Mouse (Mus musculus) mouse embryonic stem cell (cell line): ENCODE measurements around the gene Chd4.

Experiments
- in situ Hi-C, 2 experiments: fragments of 300-500 bp; cut with MboI; formaldehyde crosslinking; loops; 1 replicate in 1 of 2; 3 replicates in 1 of 2; pipeline ENCODE4 v1.14.3; 2019 to 2020; ENCODE audit warnings: low sequenced_read_pairs in 2 of 2, low pct_unique_long_range_greater_than_20kb in 1 of 2, mixed read lengths in 1 of 2; ENCODE audit not compliant: unreplicated experiment in 1 of 2

The Chd4 gene

DNA sequence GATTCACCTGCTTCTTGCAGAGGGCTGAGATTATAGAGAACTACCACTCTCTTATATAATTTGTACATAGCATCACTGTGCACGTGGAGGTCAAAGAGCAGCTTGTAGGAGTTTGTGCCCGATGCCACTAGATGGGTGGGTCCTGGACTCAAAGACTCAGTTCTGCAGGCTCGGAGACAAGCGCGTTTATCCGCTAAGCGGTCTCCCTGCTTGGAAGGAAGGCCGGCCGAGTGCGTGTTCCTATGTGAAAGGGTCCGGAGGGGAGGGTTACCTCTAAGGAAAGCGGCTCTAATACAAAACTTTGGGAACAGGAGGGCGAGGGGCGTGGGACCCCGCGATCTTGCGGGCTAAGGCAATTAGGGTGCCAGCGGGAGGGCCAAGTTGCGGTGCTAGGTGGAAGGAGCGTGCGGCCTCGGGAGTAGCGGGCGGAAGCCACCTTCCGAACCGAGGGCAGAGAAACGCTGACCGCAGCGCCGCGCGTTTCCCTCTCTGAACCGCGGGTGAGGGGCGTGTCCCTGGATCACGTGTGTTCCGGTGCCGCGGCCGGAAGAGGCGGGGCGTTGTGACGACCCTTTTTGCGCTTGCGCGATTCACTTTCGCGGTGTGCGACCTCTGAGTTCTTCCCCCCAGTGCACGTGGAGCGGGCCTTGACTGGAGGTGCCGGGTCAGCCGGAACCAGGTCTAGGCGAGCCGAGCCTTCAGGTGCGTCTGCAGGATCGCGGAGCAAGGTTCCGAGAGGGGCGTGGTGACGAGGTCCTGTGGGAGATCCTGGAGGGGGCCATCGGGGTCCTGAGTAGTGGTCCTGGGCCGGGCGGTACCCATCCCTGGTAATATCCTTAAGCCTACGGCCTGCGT is 35.7 kb downstream of the Chd4 start, which contains the start of gene Nop2:
TSS of gene Nop2 (plus strand) at position 608 of the 855 bp plus-strand sequence.
- in situ Hi-C loops: no loop called here

DNA sequence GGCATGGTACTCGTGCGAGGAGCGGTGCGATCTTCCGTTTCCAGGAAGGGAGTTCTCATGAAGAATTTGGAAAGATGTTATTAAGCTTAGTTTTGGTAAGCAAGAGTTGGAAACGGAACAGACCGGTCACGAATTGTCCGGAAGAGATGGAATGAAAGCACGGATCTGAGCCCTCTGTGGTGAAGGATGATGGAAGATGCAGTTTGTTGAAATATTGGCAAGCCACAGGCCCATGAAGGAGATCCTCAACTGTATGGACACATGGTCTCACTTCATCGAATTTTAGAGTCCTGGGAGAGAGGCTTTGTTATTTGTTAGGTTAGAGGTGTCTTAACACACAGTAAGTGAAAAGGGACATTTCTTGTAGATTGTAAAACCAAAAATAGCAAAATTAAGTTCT is 36.7 kb downstream of the Chd4 start:
- in situ Hi-C loops: no loop called here

DNA sequence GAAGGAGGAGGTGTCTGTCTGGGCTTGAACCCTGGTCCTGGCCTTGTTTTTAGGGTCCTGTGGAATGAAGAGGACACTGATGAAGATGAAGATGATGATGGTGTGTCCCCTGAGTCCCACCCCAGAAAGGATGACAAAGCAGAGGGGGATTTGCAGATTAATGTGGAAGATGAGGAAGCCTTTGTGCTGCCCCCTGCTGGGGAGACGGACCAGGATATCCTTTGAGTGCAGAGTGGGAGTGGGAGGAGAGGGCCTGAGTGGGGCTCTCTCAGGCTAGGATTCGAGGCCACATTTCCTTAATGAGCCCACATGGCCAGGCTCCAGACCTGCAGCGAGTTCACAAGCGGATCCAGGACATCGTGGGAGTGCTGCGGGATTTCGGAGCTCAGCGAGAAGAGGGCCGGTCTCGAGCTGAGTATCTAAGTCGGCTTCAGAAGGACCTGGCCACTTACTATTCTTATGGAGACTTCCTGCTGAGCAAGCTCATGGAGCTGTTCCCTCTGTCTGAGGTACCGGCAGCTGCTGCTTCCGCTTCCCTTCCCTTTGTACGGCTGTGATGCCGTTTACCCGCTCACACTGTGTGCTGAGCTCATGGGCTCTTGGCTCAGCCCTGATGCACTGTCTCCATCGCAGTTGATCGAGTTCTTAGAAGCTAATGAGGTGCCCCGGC is 41.4 kb downstream of the Chd4 start:
- in situ Hi-C loops: no loop called here

DNA sequence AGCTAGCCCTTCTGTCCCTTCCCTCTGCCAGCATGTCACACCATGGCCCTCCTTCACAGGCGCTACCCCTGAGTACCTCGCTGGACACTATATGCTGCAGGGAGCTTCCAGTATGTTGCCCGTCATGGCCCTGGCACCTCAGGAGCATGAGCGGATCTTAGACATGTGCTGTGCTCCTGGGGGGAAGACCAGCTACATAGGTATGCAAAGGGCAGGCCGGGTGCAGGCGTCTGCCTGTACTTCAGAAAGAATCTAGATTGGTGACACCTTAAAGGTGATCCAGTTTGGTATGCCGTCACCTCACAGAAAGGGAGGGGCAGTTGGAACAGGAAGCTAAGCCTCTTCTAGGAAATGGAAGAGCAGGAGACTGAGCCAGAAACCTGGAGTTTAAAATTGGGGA is 44.0 kb downstream of the Chd4 start:
- in situ Hi-C loops: no loop called here

DNA sequence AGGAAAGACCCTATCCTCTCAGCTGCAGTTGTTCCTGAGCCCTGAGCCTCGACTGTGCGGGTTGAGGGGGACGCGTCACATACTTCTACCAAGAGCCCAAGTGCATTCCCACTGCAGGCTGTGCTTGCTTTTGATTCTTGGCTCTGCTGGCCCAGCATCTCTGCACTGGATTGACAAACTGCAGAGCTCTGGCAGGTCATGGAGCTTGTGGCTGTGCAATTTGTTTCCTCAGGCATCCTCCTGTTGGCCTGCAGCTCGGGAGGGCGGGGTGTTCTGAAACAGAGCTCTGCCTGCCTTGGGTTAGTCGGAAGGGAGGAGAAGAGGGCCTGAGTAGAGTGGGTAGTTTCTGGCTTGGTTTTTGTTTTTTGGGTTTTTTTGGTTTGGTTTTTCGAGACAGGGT is 46.7 kb downstream of the Chd4 start:
- in situ Hi-C loops: no loop called here

DNA sequence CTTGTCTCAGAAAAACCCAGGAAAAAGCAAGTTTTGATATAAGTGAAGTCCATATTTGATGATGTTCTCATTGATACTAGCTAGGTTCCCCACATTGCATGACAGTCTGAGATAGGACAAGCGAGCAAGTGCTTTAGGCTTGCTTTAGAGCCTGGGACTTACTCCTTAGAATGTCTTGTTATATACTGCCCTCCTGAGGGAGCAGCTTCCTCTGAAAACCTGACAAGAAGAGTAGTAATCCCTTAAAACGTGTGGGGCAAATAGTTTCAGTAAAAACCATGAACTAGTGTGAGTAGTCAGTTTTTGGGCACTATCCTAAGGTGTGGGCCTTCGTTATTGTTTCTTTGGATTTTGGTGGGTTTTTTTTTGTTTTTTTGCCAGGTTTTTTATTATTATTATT is 47.3 kb downstream of the Chd4 start:
- in situ Hi-C loops: no loop called here

DNA sequence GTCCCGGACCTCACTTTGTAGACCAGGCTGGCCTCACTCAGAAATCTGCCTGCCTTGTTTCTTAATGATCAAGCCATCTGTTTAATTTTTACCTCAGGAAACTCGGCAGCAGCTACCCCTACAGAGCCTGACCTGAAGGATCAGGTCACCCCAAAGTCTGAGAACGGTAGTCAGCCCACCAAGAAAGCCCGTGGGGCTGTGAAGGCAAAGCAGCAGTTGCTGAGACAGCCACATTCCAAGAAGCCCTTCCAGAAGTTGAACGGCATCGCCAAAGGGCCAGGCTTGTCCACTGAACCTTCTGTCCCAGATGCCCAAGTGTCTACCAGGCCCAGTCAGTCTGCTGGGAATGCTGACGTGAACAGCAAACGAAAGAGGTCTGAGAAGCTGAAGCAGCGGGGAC is 48.1 kb downstream of the Chd4 start:
- in situ Hi-C loops: no loop called here

DNA sequence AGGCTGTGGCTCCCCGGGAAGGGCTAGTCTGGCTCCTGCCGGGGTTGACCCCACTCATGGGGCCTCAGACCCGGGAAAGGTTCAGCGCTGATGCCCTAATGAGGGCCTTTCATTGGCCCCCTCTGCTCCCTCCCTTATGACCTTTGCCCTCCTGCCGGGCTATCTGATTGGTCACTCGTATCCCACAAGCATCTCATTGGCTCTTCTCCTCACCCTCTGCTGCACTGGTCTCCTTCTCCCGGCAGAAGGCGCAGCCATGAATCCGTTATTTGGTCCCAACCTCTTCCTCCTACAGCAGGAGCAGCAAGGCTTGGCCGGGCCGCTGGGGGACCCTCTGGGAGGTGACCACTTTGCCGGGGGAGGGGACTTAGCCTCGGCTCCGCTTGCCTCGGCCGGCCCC is 49.2 kb downstream of the Chd4 start, which contains the start of gene Iffo1:
TSS of gene Iffo1 (plus strand) at position 241 of the 400 bp plus-strand sequence.
- in situ Hi-C loops: no loop called here

DNA sequence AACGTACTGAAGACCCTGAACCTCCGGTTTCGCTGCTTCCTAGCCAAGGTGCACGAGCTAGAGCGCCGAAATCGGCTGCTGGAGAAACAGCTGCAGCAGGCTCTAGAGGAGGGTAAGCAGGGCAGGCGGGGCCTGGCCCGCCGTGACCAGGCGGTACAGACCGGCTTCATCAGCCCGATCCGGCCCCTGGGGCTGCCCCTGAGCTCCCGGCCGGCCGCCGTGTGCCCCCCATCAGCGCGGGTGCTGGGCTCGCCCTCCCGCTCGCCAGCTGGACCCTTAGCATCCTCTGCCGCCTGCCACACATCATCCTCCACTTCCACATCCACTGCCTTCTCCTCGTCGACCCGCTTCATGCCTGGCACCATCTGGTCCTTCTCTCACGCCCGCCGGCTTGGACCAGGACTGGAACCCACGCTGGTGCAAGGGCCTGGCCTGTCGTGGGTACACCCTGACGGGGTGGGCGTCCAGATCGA is 49.7 kb downstream of the Chd4 start:
- in situ Hi-C loops: no loop called here

DNA sequence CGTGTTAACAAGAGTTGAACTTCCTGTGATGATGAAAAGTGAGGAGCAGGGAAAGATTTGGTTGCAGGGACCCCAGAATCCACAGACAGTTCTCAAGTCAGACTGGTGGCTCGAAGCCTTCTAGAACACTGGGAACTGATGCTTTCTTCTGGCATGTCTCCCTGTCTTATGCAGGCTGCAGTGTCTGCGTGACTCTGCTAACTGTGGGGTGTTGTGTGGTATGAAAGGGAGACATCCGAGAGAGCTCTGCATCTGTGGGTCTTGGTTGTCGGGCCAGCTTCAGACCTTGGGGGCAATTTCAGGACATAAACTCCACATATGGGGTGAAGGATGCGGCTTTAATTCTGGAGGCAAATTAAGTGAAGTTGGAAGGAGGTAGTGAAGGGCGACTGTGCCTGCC is 50.4 kb downstream of the Chd4 start:
- in situ Hi-C loops: no loop called here

DNA sequence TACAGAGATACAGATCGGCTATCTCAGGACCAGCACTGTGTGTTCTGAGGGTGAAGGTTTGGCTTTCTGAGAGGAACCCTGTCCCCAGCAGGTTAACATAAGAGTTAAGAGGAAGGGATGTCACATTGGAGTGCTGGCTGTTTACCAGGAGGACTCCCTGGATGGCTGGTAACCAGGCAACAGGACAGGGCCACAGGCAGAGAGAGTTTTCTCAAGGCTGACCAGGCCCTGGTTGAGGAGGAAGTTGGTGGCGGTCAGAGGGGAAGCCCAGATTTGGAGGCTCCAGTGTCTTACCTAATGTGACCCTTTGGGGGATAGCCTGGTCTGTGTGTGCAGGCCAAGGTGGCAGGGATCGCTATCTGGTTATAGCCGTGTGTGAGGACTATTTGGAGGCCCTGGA is 51.0 kb downstream of the Chd4 start:
- in situ Hi-C loops: no loop called here

DNA sequence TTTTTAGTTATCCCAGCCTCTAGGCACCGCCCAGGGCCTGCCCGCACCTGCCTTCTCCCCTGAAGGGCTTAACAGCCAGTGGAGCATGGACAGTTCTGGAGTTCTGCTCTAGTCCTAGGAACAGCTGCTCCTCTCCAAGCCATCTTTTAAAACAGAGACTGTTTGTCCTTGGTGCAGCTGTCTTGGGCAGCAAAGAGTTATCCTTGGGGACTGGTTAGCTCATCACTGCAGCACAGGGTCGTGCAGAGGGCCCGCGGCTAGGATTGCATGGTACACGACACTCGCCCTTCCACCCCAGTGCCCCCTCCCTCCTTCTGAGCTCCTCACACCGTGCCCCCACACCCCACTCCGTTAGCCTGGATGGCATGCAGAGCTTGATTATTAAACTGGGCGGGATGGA is 51.5 kb downstream of the Chd4 start:
- in situ Hi-C loops: no loop called here

DNA sequence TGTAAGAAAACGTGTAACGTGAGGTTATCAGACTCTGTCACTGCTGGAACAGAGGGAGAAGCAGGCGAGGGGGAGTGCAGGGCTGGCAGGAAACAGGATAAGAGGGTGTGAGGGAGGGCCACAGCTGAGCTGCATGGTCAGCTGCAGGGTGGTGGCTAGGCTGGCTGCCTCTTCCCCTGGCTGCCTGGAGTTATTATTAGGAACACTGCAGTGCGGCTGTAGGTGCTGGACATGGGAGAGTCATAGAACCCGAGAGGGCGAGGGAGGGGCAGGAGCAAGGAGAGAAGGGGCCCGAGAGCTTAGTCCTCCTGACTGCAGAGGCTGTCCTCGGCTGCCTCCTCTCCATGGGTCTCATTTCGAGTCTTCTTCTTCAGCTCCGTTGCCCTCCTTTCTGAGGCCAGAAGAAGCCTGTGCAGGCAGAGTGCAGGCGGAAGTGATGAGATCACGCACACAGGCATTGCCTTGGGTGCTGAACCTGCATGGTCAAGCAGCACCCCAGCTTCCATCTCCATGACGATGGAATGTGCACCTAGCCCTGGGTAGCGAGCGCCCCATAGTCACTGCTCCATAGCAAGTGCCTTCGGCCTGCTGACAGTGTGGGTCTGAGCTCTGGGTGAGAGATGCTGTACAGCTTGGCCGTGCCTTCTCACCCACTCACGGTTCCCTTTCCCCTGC is 52.6 kb downstream of the Chd4 start:
- in situ Hi-C loops: no loop called here

DNA sequence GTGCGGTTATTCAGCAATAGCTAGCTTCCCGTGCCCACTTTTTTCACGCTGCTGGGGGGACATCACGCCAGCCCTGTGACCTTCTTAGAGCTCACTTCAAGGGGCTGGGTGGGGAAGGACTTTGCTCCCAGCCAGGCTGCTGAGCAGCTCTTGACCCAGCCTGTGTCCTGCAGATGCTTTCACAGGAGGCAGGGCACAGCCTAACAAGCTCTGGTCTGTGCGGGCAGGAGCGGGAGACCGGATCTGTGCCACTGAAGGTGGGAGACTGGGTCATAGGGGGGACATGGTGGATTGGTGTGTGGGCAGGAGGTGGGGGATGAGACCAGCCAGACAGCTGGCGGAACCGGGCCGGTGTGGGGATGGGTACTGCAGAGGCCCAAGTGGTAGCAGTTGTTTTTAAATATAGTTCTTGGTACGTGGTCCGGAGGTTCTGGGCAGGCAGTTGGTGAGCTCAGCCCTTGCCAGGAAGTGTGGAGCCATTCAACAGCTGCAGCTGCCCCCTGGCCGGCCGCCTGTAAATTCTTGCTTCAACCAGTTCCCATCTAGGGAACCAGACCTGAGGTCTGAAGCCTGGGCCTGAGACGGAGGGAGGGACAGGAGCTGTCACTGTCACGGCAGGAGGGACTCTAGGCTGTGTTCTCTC is 53.3 kb downstream of the Chd4 start:
- in situ Hi-C loops: no loop called here

DNA sequence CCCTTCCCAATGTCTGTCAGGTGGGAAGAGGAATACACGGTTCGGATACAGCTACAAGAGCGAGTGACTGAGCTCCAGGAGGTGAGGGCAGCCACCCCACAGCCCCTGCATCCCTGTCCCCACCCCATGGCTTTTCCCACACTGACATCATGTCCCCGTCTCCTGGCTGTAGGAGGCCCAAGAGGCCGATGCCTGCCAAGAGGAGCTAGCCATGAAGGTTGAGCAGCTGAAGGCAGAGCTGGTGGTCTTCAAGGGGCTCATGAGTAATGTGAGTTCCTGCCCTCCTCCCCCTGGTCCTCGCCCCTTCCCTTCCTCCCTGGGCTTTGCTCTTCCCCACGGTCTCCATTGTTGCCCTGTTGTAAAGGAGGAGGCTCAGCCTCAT is 53.8 kb downstream of the Chd4 start:
- in situ Hi-C loops: no loop called here

DNA sequence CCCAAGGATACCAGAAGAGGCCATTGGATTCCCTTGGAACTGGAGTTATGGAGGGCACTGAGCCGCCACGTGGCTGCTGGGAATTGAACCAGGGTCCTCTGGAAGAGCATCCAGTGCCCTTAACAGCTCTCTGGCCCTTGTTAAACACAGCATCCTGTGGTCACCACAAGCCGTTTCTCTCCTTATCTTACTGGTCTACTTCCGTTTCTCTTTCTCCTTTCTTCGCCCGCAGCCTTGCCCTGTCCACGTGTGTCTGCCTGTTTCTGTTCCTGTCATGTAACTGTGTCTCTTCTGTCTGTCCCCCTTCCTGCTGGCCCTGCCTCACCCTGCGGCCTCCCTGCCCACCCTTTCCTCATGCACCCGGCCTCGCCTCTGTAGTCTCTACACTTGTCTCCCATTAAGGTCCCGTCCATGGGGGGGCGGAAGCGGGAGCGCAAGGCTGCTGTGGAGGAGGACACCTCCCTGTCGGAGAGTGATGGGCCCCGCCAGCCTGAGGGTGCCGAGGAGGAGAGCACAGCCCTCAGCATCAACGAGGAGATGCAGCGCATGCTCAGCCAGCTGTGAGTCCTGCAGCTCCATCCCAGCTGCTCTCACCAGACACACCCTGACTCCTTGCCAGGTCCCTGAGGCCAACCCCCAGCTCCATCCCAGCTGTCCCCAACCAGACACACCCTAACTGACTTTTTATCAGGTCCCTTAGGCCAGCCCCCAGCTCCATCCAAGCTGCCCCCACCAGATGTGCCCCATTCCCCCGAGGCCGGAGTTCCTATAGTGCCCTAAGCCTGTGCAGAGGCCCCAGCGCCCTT is 56.6 kb downstream of the Chd4 start:
- in situ Hi-C loops: no loop called here

DNA sequence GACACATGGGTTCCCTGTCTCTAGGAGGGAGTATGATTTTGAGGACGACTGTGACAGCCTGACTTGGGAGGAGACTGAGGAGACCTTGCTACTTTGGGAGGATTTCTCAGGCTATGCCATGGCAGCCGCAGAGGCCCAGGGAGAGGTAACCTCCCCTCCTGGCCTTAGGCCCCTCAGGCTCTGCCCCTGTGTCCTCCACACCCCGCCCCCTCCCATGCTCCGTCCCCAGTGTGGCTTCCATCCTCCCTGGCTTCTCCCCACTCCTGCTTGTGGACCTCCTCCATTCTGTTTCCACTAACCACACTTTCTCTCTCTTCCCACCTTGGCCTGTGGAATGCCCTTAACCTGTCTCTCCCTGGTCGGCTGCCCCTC is 57.2 kb downstream of the Chd4 start:
- in situ Hi-C loops: no loop called here

DNA sequence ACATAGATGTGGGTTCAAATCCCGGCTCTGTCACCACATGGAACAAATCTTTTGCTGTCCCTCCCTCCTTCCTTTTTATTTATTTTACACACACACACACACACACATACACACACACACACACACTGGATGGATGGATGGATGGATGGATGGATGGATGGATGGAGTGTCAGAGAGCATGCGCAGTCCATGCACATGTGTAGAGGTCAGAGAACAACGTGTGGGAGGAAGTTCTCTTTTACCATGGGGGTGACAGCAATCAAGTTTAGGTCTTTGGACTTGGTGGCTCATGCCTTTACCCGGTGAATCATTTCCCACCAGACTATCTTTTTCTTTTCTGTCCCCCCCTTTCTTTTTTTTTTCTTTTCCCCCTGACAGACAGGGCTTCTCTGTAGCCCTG is 57.9 kb downstream of the Chd4 start:
- in situ Hi-C loops: no loop called here
